Mouse (Mus musculus) bone marrow macrophage, adult 2 months (primary cell): ENCODE results near the gene Ypel5.

Experiments used
- CTCF ChIP-seq: IDR thresholded peaks from 2 replicates; pipeline ENCODE4 v1.5.1; 2012; ENCODE audit warnings: low read depth, mild to moderate bottlenecking, low read length, moderate library complexity
- POLR2A ChIP-seq: IDR thresholded peaks from 2 replicates; pipeline ENCODE4 v1.6.1; 2012; ENCODE audit warnings: mild to moderate bottlenecking, low read depth, low read length, borderline replicate concordance

DNA sequence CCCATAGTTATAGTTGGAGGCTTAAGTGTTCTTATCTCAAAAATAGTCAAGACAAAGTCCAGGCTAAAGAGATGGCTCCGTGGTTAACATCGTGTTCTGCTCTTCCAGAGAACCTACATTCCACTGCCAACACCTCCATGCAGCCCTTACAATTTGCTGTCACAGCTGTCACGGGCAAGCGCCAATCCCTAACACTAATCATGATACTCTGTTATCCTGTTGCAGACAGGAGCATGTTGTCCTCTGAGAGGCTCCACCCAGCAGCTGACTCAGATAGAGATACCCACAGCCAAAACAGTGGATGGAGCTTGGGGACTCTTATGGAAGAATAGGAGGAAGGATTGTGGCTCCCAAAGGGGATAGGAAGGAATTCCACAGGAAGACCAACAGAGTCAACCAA, 15.8 kb upstream of the Ypel5 start:
- TF ChIP-seq CTCF, result no peak
- no peak for TF ChIP-seq POLR2A
